Mouse (Mus musculus): Measurements from ENCODE around the gene Nutm1.

Nutm1 gene

GRCm38 (mm10) chr2:112261748-112262653, 2.9 kb upstream of the Nutm1 start, which contains the start of gene Nop10:
TSS of gene Nop10 (plus strand) at chr2:112261926.
- DNase-seq (ENCODE audit: extremely low spot score, low spot score) = peak; percentile 84

- DNase-seq (ENCODE audit: extremely low spot score, low spot score) = no peak
Measured at GRCm38 (mm10) chr2:112254675-112255515, 4.2 kb downstream of the Nutm1 start.

DNA sequence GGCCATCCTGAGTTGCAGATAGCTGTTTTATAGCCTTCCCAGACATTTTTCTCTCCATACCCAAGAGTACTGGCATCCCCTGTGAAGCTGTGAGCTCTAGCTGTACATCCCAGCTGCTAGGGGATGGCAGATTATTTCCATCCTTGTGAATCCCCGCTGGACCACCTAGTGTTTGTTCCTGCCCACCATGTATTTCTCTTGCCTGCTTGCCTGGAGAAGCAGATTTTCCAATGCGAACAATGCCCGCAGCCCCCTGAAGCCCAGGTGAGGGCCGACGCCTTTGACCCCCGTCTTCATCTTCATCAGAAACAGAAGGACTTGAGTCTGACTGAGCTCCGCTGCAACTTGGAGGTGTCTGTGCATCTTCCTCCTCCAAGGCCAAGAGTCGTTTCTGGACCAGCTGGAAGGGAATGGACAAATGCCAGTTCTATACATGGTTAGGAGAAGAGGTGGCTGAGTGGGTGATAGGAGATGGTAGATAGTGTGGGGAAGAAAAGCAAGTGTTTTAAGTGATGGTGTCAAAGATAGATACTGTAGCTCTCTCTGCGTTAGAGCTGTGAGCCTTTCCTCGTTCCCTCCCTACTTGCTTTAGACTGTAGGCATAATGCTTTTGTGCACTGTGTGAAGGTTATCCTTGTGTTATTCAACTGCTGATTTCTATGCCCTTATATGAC, 9.2 kb downstream of the Nutm1 start:
- no peak for DNase-seq (ENCODE audit: extremely low spot score, low spot score)

GRCm38 (mm10) chr2:112247323-112247722, 11.8 kb downstream of the Nutm1 start:
- DNase-seq (ENCODE audit: extremely low spot score, low spot score) = no peak

DNA sequence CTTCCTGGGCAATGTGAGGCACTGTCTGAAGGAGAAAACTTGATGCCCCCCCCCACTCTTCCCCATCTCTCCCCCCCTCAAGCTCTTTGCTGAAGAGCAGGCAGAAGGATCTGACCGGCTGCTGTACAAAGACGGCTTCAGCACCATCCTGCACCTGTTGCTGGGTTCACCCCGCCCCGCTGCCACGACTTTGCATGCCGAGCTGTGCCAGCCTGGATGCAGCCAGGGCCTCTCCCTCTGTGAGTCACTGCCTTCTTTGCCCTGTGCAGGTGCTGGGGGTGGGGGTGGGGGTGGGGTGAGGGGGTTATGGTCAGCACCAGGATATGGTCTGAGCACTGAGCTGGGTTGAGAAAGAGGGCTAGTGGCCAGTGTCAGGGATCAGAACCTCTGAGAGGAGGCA, 12.9 kb downstream of the Nutm1 start:
- DNase-seq (ENCODE audit: extremely low spot score, low spot score) = no peak

DNA sequence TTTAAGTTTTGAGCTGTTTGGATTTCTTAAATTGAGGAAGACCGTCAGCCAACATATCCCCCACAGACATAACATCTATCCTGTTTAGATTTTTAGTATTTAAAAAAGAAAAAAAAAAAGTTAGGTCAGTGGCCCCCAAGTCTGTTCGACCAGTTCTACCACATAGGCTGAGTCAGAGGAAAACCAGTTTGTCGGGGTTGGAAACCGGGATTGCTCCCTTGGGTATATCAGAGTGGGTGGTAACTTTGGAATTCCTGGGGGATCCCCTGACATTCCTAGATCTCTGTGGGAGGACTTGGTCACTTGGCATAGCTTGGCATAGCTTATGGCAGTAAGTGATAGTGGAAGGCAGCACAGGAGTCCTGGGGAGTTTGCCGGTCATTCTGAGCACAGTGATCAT, 13.8 kb downstream of the Nutm1 start:
- DNase-seq (ENCODE audit: extremely low spot score, low spot score) = no peak

DNA sequence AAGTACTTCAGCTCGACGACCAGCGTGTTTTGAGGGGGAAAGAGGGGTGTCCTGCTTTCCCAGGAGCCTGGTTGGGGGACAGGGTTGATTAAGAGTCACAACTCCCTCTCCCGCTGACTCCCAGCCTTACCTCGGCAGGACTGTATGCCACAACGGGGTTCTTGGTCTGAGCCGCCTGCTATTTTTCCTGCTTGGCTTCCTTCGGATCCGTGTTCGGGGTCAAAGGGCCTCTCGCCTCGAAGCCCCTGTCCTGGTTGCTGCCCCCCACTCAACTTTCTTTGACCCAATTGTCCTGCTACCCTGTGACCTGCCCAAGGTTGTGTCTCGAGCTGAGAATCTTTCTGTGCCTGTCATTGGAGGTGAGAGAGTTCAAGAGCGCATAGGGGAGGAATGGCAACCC, 17.3 kb downstream of the Nutm1 start:
- no peak for DNase-seq (ENCODE audit: extremely low spot score, low spot score)

- peak; percentile 57 for DNase-seq (ENCODE audit: extremely low spot score, low spot score)
Measured at GRCm38 (mm10) chr2:112239935-112240721, 19.0 kb downstream of the Nutm1 start.

- peak; percentile 93 for DNase-seq (ENCODE audit: extremely low spot score, low spot score)
Measured at GRCm38 (mm10) chr2:112239212-112239934, 19.7 kb downstream of the Nutm1 start, which contains the start of gene Lpcat4. TSS of gene Lpcat4 (plus strand) at chr2:112239468.

- no peak for DNase-seq (ENCODE audit: extremely low spot score, low spot score)
Measured at GRCm38 (mm10) chr2:112238006-112238405, 21.1 kb downstream of the Nutm1 start.

DNA sequence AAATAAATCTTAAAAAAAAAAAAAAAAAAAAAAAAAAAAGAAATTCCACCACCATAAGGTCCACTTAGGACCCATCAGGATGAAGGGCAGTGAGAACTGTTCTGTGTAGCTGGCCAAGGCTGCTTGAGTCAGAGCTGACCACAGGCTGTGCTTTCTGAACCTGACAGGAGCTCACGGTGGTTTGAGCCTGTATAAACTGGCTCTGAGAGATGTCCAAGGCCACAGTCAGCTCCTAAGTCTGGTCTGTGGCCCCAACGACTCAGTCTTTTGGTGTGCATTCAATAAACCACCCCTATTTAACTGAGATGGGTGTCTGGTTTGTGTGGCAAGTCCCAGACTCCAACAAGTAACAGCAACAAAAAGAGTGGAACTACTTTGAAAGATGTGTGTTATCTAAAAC, 22.5 kb downstream of the Nutm1 start:
- no peak for DNase-seq (ENCODE audit: extremely low spot score, low spot score)

GRCm38 (mm10) chr2:112232623-112233022, 26.5 kb downstream of the Nutm1 start:
- no peak for DNase-seq (ENCODE audit: extremely low spot score, low spot score)

- no peak for DNase-seq (ENCODE audit: extremely low spot score, low spot score)
Measured at GRCm38 (mm10) chr2:112224356-112224755, 34.7 kb downstream of the Nutm1 start.

GRCm38 (mm10) chr2:112222607-112223006, 36.5 kb downstream of the Nutm1 start:
- DNase-seq (ENCODE audit: extremely low spot score, low spot score) = no peak

- DNase-seq (ENCODE audit: extremely low spot score, low spot score) = no peak
Measured at GRCm38 (mm10) chr2:112220880-112221279, 38.2 kb downstream of the Nutm1 start.

- no peak for DNase-seq (ENCODE audit: extremely low spot score, low spot score)
Measured at GRCm38 (mm10) chr2:112217614-112218013, 41.5 kb downstream of the Nutm1 start.

DNA sequence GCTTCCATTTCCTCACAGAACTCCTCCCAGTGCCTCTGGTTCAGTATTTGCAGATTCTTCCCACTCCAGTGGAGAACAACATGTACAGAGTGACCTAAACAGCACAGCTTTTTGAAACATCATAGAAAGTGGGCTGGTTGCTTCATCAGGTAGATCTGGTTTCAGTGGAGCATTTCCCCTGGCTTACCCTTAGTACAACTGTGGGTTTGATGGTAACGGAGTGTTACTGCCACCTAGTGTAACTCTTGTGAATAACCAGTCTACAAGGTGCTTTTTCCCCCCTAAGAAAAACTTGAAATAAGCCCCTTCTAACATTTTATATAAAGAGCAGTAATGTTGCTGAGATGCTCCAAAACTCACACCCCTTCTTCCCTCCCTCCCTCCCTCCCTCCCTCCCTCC, 43.1 kb downstream of the Nutm1 start:
- no peak for DNase-seq (ENCODE audit: extremely low spot score, low spot score)

DNA sequence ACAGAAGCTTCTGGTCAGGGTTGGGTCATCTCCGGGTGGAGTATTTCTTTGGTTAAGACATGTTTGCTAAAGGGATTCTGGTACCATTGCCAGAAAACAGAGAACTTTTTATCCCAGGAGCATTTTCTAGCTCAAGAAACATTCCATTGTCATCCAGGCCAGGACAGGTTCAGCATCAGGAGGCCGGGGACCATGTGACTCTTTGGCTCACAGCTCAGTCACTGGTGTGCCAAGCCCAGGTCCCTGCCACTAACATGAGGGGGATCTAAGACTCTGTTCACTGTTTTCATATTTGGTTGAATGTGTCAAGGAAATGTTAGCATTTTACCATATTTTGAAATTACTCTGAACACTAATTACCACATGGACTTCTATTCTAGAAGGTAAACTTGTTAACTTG, 48.4 kb downstream of the Nutm1 start:
- no peak for DNase-seq (ENCODE audit: extremely low spot score, low spot score)

GRCm38 (mm10) chr2:112210142-112210541, 48.9 kb downstream of the Nutm1 start:
- DNase-seq (ENCODE audit: extremely low spot score, low spot score) = no peak

GRCm38 (mm10) chr2:112203056-112203455, 56.0 kb downstream of the Nutm1 start:
- no peak for DNase-seq (ENCODE audit: extremely low spot score, low spot score)
